Mouse (Mus musculus) liver, adult 2 months (tissue): Measurements from ENCODE around the gene Gm42957.

Experiments used
- CTCF ChIP-seq: fragments of 200-500 bp; IDR thresholded peaks from 2 replicates; pipeline ENCODE4 v1.5.1; 2011; ENCODE audit warnings: low read depth, low read length, control low read depth
- POLR2A ChIP-seq: fragments of 200-500 bp; IDR thresholded peaks from 2 replicates; pipeline ENCODE4 v1.6.1; 2011; ENCODE audit warnings: low read length, control low read depth; ENCODE audit not compliant: insufficient read depth; ENCODE audit errors: extremely low read depth

DNA sequence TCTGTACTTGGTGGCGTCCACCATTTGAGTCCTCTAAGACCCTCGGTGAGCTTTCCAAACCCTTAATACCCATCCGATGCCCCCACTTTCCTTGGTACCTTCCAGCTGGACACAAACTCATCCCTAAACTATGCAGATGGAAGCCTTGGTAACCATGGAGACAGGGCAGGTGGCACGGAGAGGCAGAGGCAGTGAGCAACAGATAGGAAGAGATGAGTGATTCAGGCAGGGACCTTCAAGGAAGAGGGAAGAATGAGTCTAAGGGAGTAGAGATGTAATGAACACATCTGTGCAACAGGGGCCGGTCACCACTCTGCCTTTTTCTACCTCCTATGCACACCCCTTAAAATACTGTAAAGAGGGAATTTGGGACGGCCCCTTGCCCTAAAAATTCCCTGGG is 39.6 kb upstream of the Gm42957 start:
- TF ChIP-seq POLR2A, result no peak
- TF ChIP-seq CTCF, result no peak
